Mouse (Mus musculus): ENCODE measurements at regions not wholly inside any gene's neighbourhood (a gene's known extent, or its start where the extent isn't known, plus 50 kb on each side); places are given as distances from the start of the nearest gene placed in this dataset.

- TF ChIP-seq CTCF (IDR thresholded peaks at IDR 0.05; ENCODE audit: borderline replicate concordance, insufficient read depth, low read depth, low read length) (no peak), POLR2A (IDR thresholded peaks at IDR 0.05; ENCODE audit: borderline replicate concordance, insufficient read depth, low read length) (no peak)
These were observed 201.4 kb upstream of the Egln3 start for GRCm38 (mm10) chr12:54405066-54405465.

All from cerebellum, adult 2 months (tissue).